Mouse (Mus musculus) embryonic facial prominence, embryonic 15.5 days (tissue): Measurements from ENCODE around the gene Arl15. TPM values are rescaled to one million over a fixed set of nuclear protein-coding genes. Genes with fewer than 3 reads are reported as not detected.

Experiments used
- ATAC-seq: fragments of 200-750 bp; cut with Nextera tagmentation; 2 replicates; pipeline ENCODE4 v1.8.0; 2017; ENCODE audit warnings: low read depth, moderate TSS enrichment; ENCODE audit not compliant: insufficient number of reproducible peaks, low FRiP score, low TSS enrichment
- H3K27ac ChIP-seq: fragments of 300-500 bp; sonication (generic); replicated peaks from 2 replicates; pipeline ENCODE4 v1.5.1; 2015; ENCODE audit warnings: mild to moderate bottlenecking, inconsistent platforms
- H3K27me3 ChIP-seq: fragments of 300-500 bp; sonication (generic); 2 replicates; pipeline ENCODE4 v1.6.1; 2015; ENCODE audit warnings: inconsistent platforms
- H3K36me3 ChIP-seq: fragments of 300-500 bp; sonication (generic); 2 replicates; pipeline ENCODE4 v1.6.1; 2015; ENCODE audit warnings: mild to moderate bottlenecking, inconsistent platforms
- H3K4me1 ChIP-seq: fragments of 300-500 bp; sonication (generic); 2 replicates; pipeline ENCODE4 v1.6.1; 2015; ENCODE audit warnings: inconsistent platforms
- H3K4me2 ChIP-seq: fragments of 300-500 bp; sonication (generic); replicated peaks from 2 replicates; pipeline ENCODE4 v1.6.1; 2015; ENCODE audit warnings: mild to moderate bottlenecking, inconsistent platforms
- H3K4me3 ChIP-seq: fragments of 300-500 bp; sonication (generic); replicated peaks from 2 replicates; pipeline ENCODE4 v1.5.1; 2015; ENCODE audit warnings: mild to moderate bottlenecking, inconsistent platforms
- H3K9ac ChIP-seq: fragments of 300-500 bp; sonication (generic); 2 replicates; pipeline ENCODE4 v1.6.1; 2015; ENCODE audit warnings: inconsistent platforms
- H3K9me3 ChIP-seq: fragments of 300-500 bp; sonication (generic); replicated peaks from 2 replicates; pipeline ENCODE4 v1.6.1; 2016; ENCODE audit warnings: inconsistent platforms
- WGBS: fragments of 180-500 bp; shearing (Covaris S2); methylation state at CpG from one replicate; pipeline ENCODE4 v1.1.7; 2015; 5-methylcytosine and 5-hydroxymethylcytosine counted together
- polyA plus RNA-seq: library from polyadenylated mRNA; unstranded; fragments of >200 nt; fragmentation: Nextera tagmentation; extraction: Ambion mirVana; gene quantifications from 2 replicates; pipeline ENCODE4 v1.2.1, GENCODE M21; 2015

Gene Arl15
- polyA plus RNA-seq, 1 experiment from 2014 or later, result 11.5 TPM

- Histone ChIP-seq H3K9me3 (no peaks in the 10 kb centered on the region), H3K27me3 (no peaks in the 10 kb centered on the region), H3K9ac (no peak overlapping the region), H3K4me2 (no peak overlapping the region), H3K4me1 (no peaks in the 10 kb centered on the region), H3K27ac (no peak overlapping the region), H3K4me3 (no peak overlapping the region), H3K36me3 (no peaks in the 10 kb centered on the region)
- WGBS, result 72% methylated on average over 9 of the region's 9 CpGs
- no peak for ATAC-seq
Observed at GRCm38 (mm10) chr13:113995490-113996236, 201.4 kb downstream of the Arl15 start.

- 81% methylated on average over 12 of the region's 12 CpGs for WGBS
- no peaks in the 10 kb centered on the region for H3K9me3 ChIP-seq
Observed at GRCm38 (mm10) chr13:113998811-113999210, 204.5 kb downstream of the Arl15 start.

GRCm38 (mm10) chr13:114003463-114003862, 209.2 kb downstream of the Arl15 start:
- H3K4me1 ChIP-seq, result peaks cover 14% of the 10 kb centered on the region; the same call in 1 of the 2 replicates
- peak overlapping the region; percentile 17; the same call in 1 of the 2 replicates for H3K27ac ChIP-seq
- peak; percentile 43; the same call in 1 of the 2 replicates for ATAC-seq
- H3K27me3 ChIP-seq, result no peaks in the 10 kb centered on the region
- no peak overlapping the region for H3K9ac ChIP-seq
- H3K9me3 ChIP-seq, result no peaks in the 10 kb centered on the region
- no peak overlapping the region for H3K4me2 ChIP-seq
- WGBS, result 57% methylated on average over 10 of the region's 10 CpGs
- H3K36me3 ChIP-seq, result no peaks in the 10 kb centered on the region
- H3K4me3 ChIP-seq, result no peak overlapping the region

More at GRCm38 (mm10) chr13:113998811-113999210, 204.5 kb downstream of the Arl15 start:
- no peaks in the 10 kb centered on the region for H3K27me3 ChIP-seq
- H3K4me3 ChIP-seq, result no peak overlapping the region
- no peak overlapping the region for H3K9ac ChIP-seq
- no peak overlapping the region for H3K4me2 ChIP-seq
- no peak overlapping the region for H3K27ac ChIP-seq
- H3K36me3 ChIP-seq, result no peaks in the 10 kb centered on the region
- H3K4me1 ChIP-seq, result peaks cover 4% of the 10 kb centered on the region; the same call in 1 of the 2 replicates
- ATAC-seq, result no peak

GRCm38 (mm10) chr13:114004191-114004590, 209.9 kb downstream of the Arl15 start:
- Histone ChIP-seq H3K9ac (no peak overlapping the region), H3K36me3 (no peaks in the 10 kb centered on the region), H3K4me1 (peaks cover 14% of the 10 kb centered on the region; the same call in 1 of the 2 replicates), H3K27me3 (no peaks in the 10 kb centered on the region), H3K9me3 (no peaks in the 10 kb centered on the region), H3K4me2 (no peak overlapping the region), H3K27ac (peak overlapping the region; percentile 17; the same call in 1 of the 2 replicates), H3K4me3 (no peak overlapping the region)
- 18% methylated on average over 6 of the region's 6 CpGs for WGBS
- ATAC-seq, result no peak

GRCm38 (mm10) chr13:114009786-114010185, 215.5 kb downstream of the Arl15 start:
- no peak overlapping the region for H3K4me2 ChIP-seq
- no peak for ATAC-seq
- 74% methylated on average over 9 of the region's 9 CpGs for WGBS
- H3K27me3 ChIP-seq, result no peaks in the 10 kb centered on the region
- no peaks in the 10 kb centered on the region for H3K9me3 ChIP-seq
- no peaks in the 10 kb centered on the region for H3K36me3 ChIP-seq
- H3K4me1 ChIP-seq, result peaks cover 6% of the 10 kb centered on the region
- no peak overlapping the region for H3K27ac ChIP-seq
- no peak overlapping the region for H3K4me3 ChIP-seq
- no peak overlapping the region for H3K9ac ChIP-seq

GRCm38 (mm10) chr13:114010521-114010920, 216.2 kb downstream of the Arl15 start:
- H3K9me3 ChIP-seq, result no peaks in the 10 kb centered on the region
- H3K4me2 ChIP-seq, result no peak overlapping the region
- no peaks in the 10 kb centered on the region for H3K27me3 ChIP-seq
- peaks cover 5% of the 10 kb centered on the region for H3K4me1 ChIP-seq
- no peak overlapping the region for H3K27ac ChIP-seq
- no peak overlapping the region for H3K4me3 ChIP-seq
- ATAC-seq, result no peak
- H3K9ac ChIP-seq, result no peak overlapping the region
- no peaks in the 10 kb centered on the region for H3K36me3 ChIP-seq
- WGBS, result 80% methylated on average over 9 of the region's 9 CpGs

- H3K4me1 ChIP-seq, result peaks cover 5% of the 10 kb centered on the region
- no peak overlapping the region for H3K9ac ChIP-seq
- H3K9me3 ChIP-seq, result no peaks in the 10 kb centered on the region
- H3K27me3 ChIP-seq, result no peaks in the 10 kb centered on the region
- ATAC-seq, result peak; percentile 57; the same call in 1 of the 2 replicates
- no peak overlapping the region for H3K4me3 ChIP-seq
- no peak overlapping the region for H3K4me2 ChIP-seq
- no peaks in the 10 kb centered on the region for H3K36me3 ChIP-seq
- no peak overlapping the region for H3K27ac ChIP-seq
- 28% methylated on average over 12 of the region's 12 CpGs for WGBS
Observed at GRCm38 (mm10) chr13:114011019-114011418, 216.7 kb downstream of the Arl15 start.

GRCm38 (mm10) chr13:114017928-114018327, 223.6 kb downstream of the Arl15 start:
- no peak overlapping the region for H3K4me2 ChIP-seq
- H3K4me1 ChIP-seq, result no peaks in the 10 kb centered on the region
- no peak overlapping the region for H3K9ac ChIP-seq
- no peak overlapping the region for H3K4me3 ChIP-seq
- no peak overlapping the region for H3K27ac ChIP-seq
- WGBS, result 42% methylated on average over 8 of the region's 8 CpGs
- no peaks in the 10 kb centered on the region for H3K9me3 ChIP-seq
- ATAC-seq, result no peak
- no peaks in the 10 kb centered on the region for H3K36me3 ChIP-seq
- H3K27me3 ChIP-seq, result no peaks in the 10 kb centered on the region

- WGBS, result 91% methylated on average over 7 of the region's 7 CpGs
- ATAC-seq, result no peak
- Histone ChIP-seq H3K36me3 (no peaks in the 10 kb centered on the region), H3K4me3 (no peak overlapping the region), H3K9me3 (no peaks in the 10 kb centered on the region), H3K27ac (no peak overlapping the region), H3K9ac (no peak overlapping the region), H3K4me1 (no peaks in the 10 kb centered on the region), H3K4me2 (no peak overlapping the region), H3K27me3 (no peaks in the 10 kb centered on the region)
Observed at GRCm38 (mm10) chr13:114023541-114023940, 229.2 kb downstream of the Arl15 start.

GRCm38 (mm10) chr13:114026306-114026705, 232.0 kb downstream of the Arl15 start:
- ATAC-seq, result no peak
- H3K27me3 ChIP-seq, result no peaks in the 10 kb centered on the region
- WGBS, result 64% methylated on average over 6 of the region's 6 CpGs

GRCm38 (mm10) chr13:114026751-114027150, 232.4 kb downstream of the Arl15 start:
- no peaks in the 10 kb centered on the region for H3K36me3 ChIP-seq
- no peak overlapping the region for H3K4me3 ChIP-seq
- H3K9ac ChIP-seq, result no peak overlapping the region
- H3K27me3 ChIP-seq, result no peaks in the 10 kb centered on the region
- no peak overlapping the region for H3K4me2 ChIP-seq
- no peak overlapping the region for H3K27ac ChIP-seq
- WGBS, result 77% methylated on average over 7 of the region's 7 CpGs
- no peaks in the 10 kb centered on the region for H3K9me3 ChIP-seq
- ATAC-seq, result no peak
- H3K4me1 ChIP-seq, result no peaks in the 10 kb centered on the region

More at GRCm38 (mm10) chr13:114026306-114026705, 232.0 kb downstream of the Arl15 start:
- H3K9me3 ChIP-seq, result no peaks in the 10 kb centered on the region
- no peak overlapping the region for H3K4me2 ChIP-seq
- H3K27ac ChIP-seq, result no peak overlapping the region
- H3K4me3 ChIP-seq, result no peak overlapping the region
- no peaks in the 10 kb centered on the region for H3K36me3 ChIP-seq
- H3K4me1 ChIP-seq, result no peaks in the 10 kb centered on the region
- no peak overlapping the region for H3K9ac ChIP-seq

GRCm38 (mm10) chr13:114048071-114048470, 253.8 kb downstream of the Arl15 start:
- no peak overlapping the region for H3K4me3 ChIP-seq
- H3K27me3 ChIP-seq, result no peaks in the 10 kb centered on the region
- no peaks in the 10 kb centered on the region for H3K9me3 ChIP-seq
- 53% methylated on average over 10 of the region's 10 CpGs for WGBS
- no peak for ATAC-seq
- no peak overlapping the region for H3K27ac ChIP-seq
- H3K4me2 ChIP-seq, result no peak overlapping the region
- 0 out of 2 replicates have a peak, but pooled peaks cover 2% of the 10 kb centered on the region for H3K4me1 ChIP-seq
- no peaks in the 10 kb centered on the region for H3K36me3 ChIP-seq
- no peak overlapping the region for H3K9ac ChIP-seq
